Mouse (Mus musculus) cerebellum, adult 2 months (tissue): ENCODE data around the gene Cacna1g. TPM values are rescaled to one million over a fixed set of nuclear protein-coding genes. Genes with fewer than 3 reads are reported as not detected.

Source experiments
- DNase-seq, 2 experiments: peaks; one replicate each; pipeline ENCODE4 v3.0.0; 2021
- H3K27ac ChIP-seq: fragments of 200-500 bp; 2 replicates; pipeline ENCODE4 v1.5.1; 2012; ENCODE audit warnings: low read length, control low read depth, inconsistent platforms; ENCODE audit not compliant: insufficient read depth
- H3K27me3 ChIP-seq: fragments of 200-500 bp; 2 replicates; pipeline ENCODE4 v1.6.1; 2012; ENCODE audit warnings: inconsistent platforms, mild to moderate bottlenecking, low read length, moderate library complexity; ENCODE audit not compliant: control insufficient read depth, insufficient read depth
- H3K4me1 ChIP-seq: fragments of 200-500 bp; 2 replicates; pipeline ENCODE4 v1.6.1; 2011; ENCODE audit warnings: low read length; ENCODE audit not compliant: control insufficient read depth, insufficient read depth
- H3K4me3 ChIP-seq: fragments of 200-500 bp; replicated peaks from 2 replicates; pipeline ENCODE3; 2011; ENCODE audit warnings: mild to moderate bottlenecking, low read depth, low read length, control low read depth; ENCODE audit not compliant: insufficient read depth
- CTCF ChIP-seq: fragments of 200-500 bp; IDR thresholded peaks from 2 replicates; pipeline ENCODE4 v1.5.1; 2011; ENCODE audit warnings: low read depth, mild to moderate bottlenecking, control low read depth, low read length, moderate library complexity, borderline replicate concordance; ENCODE audit not compliant: insufficient read depth
- POLR2A ChIP-seq: fragments of 200-500 bp; IDR thresholded peaks from 2 replicates; pipeline ENCODE4 v1.6.1; 2011; ENCODE audit warnings: low read length, control low read depth, borderline replicate concordance; ENCODE audit not compliant: insufficient read depth
- WGBS: fragments of 180-500 bp; shearing (Covaris S2); methylation state at CpG from one replicate; pipeline ENCODE4 v1.1.7; 2018; 5-methylcytosine and 5-hydroxymethylcytosine counted together
- polyA plus RNA-seq: library from polyadenylated mRNA; depleted of rRNA; stranded (reverse); fragments of >200 nt; gene quantifications from 2 replicates; pipeline ENCODE4 v1.2.3, GENCODE M21; 2012

Cacna1g gene
- polyA plus RNA-seq, 1 experiment: 199 TPM

DNA sequence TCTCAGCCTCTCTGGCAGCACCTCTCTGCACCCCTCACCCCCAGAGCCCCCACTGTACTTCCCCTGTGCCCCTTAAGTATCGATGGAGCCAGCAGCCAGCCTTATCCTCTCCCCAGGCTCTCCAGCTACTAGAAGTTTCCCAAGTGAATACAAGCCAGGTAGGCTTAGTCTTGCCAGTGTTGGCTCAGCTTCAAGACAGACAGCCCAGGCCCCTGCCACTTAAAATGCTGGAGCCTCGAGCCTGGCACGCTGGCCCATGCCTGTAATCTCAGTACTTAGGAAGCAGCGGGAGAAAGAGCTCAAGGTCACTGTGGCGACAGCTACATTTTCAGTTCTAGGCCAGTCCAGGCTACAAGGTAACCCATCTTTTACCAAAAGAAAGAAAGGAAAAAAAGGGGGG, 24.1 kb downstream of the Cacna1g start:
- H3K4me3 ChIP-seq: no peak overlapping the region
- peaks cover 13% of the 10 kb centered on the region for H3K4me1 ChIP-seq
- 61% methylated on average over 5 of the region's 5 CpGs for WGBS
- no peak for TF ChIP-seq CTCF
- no peak for TF ChIP-seq POLR2A
- DNase-seq: no peak
- no peaks in the 10 kb centered on the region for H3K27me3 ChIP-seq
- H3K27ac ChIP-seq: no peak overlapping the region

DNA sequence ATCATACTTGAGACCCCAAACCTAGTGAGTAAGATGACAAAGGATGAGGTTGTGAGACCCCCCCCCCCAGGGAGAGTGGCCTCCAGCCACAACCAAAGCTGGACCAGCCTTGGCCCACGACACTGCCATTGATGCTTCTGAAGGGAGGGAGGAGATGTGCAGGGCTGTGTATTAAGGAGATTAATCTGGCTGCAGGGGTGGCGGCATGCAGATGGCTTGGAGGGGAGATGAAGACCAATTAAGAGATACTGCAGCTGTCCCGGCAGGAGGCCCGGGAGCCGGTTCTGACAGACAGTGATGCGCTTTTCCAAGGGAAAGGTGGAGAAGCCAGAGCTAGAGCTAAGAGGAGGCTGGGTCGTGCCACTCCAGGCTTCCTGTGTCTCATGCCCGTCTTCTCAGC, 24.8 kb downstream of the Cacna1g start:
- Histone ChIP-seq H3K4me1 (peaks cover 7% of the 10 kb centered on the region), H3K27me3 (no peaks in the 10 kb centered on the region), H3K4me3 (no peak overlapping the region), H3K27ac (no peak overlapping the region)
- WGBS: 59% methylated on average over 8 of the region's 8 CpGs
- TF ChIP-seq CTCF (no peak), POLR2A (no peak)
- no peak for DNase-seq

DNA sequence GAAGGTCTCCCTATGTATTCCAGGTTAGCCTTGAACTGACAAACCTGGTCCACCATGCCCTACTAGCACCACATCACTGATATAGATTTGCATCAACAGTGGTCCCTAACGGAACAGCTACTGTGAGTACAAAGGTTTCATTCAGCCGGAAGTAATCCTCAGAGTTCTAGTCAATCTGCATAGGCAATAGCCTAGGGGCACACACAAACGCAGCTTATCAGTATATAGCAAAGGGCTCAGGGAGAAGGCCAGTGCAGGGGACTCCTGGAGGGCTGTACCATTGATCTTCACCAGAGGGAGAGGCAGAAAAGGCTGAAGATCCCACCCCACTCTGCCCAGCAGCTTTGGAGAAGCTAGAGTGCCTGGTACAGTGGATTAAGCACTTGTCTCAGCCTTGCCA, 27.0 kb downstream of the Cacna1g start:
- no peak for DNase-seq
- Histone ChIP-seq H3K4me1 (peaks cover 9% of the 10 kb centered on the region), H3K27ac (no peak overlapping the region), H3K4me3 (no peak overlapping the region), H3K27me3 (no peaks in the 10 kb centered on the region)
- TF ChIP-seq CTCF: no peak
- no peak for TF ChIP-seq POLR2A
- 76% methylated on average over 3 of the region's 3 CpGs for WGBS

DNA sequence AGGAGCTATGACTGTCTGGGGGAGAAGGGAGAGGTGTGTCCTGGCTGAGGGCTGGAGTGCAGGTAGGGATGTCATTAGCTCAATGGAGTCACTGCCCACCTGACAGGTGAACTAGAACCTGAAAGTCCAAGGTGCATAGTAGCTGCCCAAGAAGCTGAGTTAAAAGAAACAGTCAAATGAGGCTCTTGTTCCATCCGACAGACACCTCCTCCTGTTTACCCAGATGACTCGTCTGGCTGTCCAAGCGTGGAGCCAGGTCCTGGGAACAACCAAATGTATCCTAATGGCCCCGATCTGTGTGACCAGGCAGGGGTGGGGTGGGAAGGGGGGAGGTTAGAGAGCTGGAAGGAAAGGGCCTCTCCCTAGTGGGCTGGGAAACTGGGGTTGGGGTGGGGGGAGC, 28.7 kb downstream of the Cacna1g start:
- WGBS: 20% methylated on average over 4 of the region's 4 CpGs
- Histone ChIP-seq H3K27me3 (no peaks in the 10 kb centered on the region), H3K4me1 (peaks cover 7% of the 10 kb centered on the region), H3K4me3 (no peak overlapping the region), H3K27ac (no peak overlapping the region)
- DNase-seq: no peak
- TF ChIP-seq POLR2A: no peak

DNA sequence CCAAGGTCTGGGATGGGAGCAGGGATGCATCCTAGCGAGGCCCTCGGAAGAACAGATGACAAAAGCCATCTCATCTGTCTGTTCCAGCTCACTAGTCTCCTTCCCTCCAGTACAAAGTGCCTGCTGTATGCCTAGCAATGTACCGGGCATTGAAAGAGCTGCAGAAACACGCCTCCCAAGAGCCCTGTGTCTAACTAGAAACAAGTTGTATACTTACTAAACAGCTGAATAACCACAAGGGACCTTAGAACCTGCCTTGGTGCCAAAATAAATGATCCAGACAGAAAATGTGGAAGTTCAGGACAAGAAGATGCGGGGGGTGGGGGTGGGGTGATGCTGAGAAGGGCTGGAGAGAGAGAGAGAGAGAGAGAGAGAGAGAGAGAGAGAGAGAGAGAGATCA, 29.2 kb downstream of the Cacna1g start:
- no peaks in the 10 kb centered on the region for H3K27me3 ChIP-seq
- no peak for DNase-seq
- TF ChIP-seq POLR2A (no peak), CTCF (no peak)
- H3K4me1 ChIP-seq: peaks cover 7% of the 10 kb centered on the region
- H3K4me3 ChIP-seq: no peak overlapping the region
- H3K27ac ChIP-seq: no peak overlapping the region
- 71% methylated on average over 5 of the region's 5 CpGs for WGBS

DNA sequence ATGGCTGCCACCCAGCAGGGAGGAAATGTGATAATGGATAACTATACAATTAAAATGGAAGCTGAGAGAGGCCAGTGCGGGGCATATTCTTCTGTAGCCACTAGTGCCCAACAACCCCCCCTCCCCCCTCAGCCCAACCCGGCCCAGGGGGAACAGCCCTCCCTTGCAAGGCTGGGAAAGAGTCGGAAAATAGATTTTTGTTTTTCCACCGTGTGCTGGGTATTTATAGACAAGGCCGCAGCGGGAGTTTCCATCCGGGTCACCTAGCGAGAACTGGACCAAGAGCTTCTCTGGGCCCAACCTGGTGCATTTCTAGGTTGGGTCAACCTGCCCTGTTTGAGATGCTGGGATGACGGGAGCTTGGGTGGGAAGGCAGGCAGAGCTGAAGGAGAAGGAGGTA, 32.2 kb downstream of the Cacna1g start:
- DNase-seq: no peak
- WGBS: 72% methylated on average over 9 of the region's 9 CpGs
- H3K4me1 ChIP-seq: peaks cover 7% of the 10 kb centered on the region
- no peaks in the 10 kb centered on the region for H3K27me3 ChIP-seq
- H3K4me3 ChIP-seq: no peak overlapping the region
- TF ChIP-seq POLR2A: no peak
- no peak for TF ChIP-seq CTCF
- no peak overlapping the region; the same call in 1 of the 2 replicates for H3K27ac ChIP-seq

DNA sequence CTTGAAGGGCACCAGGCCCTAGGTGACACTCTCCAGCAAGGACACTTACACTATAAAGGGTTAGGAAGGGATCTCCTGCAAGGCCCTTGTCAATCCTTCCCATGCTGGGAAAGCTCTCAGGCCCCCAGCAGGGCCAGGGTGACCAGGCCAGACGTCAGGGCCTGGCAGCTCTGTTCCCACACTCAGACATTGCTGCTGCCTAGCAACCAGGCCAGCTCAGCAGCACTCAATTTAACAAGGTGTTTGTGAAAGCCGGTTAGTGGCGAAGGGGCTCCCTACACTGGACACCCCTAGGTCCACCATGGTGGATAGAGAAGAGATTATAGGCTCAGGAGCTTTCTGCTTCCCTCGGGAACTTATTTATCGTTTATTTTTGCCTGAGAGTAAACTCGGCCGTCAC, 32.9 kb downstream of the Cacna1g start:
- Histone ChIP-seq H3K27ac (no peak overlapping the region), H3K27me3 (no peaks in the 10 kb centered on the region), H3K4me3 (no peak overlapping the region), H3K4me1 (peaks cover 7% of the 10 kb centered on the region)
- 55% methylated on average over 7 of the region's 7 CpGs for WGBS
- no peak for DNase-seq
- TF ChIP-seq POLR2A: no peak
- TF ChIP-seq CTCF: no peak

DNA sequence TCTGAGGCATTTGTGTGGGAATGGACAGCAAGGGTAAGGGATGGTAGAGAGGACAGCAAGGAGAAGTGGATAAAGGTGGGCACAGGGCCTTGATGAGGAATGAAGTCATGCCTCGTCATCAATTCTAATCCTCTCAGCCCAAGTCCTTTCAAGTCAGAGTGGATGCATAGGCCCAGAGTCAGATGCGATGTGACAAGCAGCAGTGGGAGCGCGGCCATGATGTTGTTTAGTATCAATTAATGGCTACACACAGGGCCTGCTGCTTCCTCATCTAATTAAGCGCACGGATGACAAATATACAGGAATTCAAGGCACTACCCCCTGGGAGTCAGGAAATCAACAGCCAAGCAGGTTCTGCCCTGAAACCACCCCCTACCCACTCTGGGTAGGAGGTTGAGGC, 33.6 kb downstream of the Cacna1g start:
- 79% methylated on average over 6 of the region's 6 CpGs for WGBS
- Histone ChIP-seq H3K27me3 (no peaks in the 10 kb centered on the region), H3K4me1 (peaks cover 7% of the 10 kb centered on the region), H3K4me3 (no peak overlapping the region), H3K27ac (no peak overlapping the region)
- no peak for TF ChIP-seq POLR2A
- no peak for TF ChIP-seq CTCF
- DNase-seq: no peak
